Mouse (Mus musculus) gastrocnemius, adult 2 months (tissue): ENCODE measurements around the gene Hapln3. TPM values are rescaled to one million over a fixed set of nuclear protein-coding genes. Genes with fewer than 3 reads are reported as not detected.
A peak's percentile ranks its signal among the peaks of the same experiment; 100 is the strongest.

Experiments used
- DNase-seq: peaks from one replicate; pipeline ENCODE4 v3.0.0; 2022
- H3K27ac ChIP-seq: fragments of 200-600 bp; 2 replicates; pipeline ENCODE4 v1.8.1; 2022; ENCODE audit warnings: mild to moderate bottlenecking
- H3K4me3 ChIP-seq: fragments of 200-600 bp; 2 replicates; pipeline ENCODE4 v1.8.1; 2022; ENCODE audit warnings: mild to moderate bottlenecking, moderate library complexity
- CTCF ChIP-seq: fragments of 200-600 bp; IDR thresholded peaks from 2 replicates; pipeline ENCODE4 v1.8.1; 2022; ENCODE audit warnings: antibody characterized with exemption, mild to moderate bottlenecking, moderate library complexity
- intact Hi-C: fragments of 180-260 bp; cut with DNase I; formaldehyde crosslinking; loops from one replicate; pipeline ENCODE4 v1.15.1; 2025
- total RNA-seq, 2 experiments: library from RNA; stranded (reverse); gene quantifications; 2 replicates each; pipeline ENCODE4 v1.2.3; 2021

Gene Hapln3
- total RNA-seq, 2 experiments from 2014 or later, result 0.28 to 0.70 TPM

DNA sequence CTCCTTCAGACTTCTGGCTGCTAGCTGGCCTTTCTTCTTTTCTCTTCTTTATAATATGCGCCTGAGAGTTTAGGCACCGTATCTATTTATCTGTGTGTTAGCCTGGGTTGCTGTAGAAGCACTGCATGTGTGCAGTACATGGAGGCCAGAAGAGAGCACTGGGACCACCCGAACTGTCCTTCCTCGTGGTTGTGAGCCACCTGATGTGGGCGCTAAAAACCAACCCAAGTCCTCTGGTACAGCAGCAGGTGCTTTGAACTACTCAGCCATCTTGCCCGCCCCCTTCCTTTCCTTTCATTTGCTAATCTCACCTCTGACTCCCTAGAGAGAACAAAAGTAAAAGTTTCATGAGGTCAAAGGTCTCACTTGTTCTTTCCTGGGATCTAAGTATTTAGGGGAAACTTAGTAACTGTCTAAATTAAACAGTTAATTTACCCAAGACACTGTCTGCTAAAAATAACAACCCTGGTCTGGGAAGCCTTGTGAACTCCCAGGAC, 8.6 kb upstream of the Hapln3 start:
- peak overlapping the region; percentile 12; the same call in 1 of the 2 replicates for H3K27ac ChIP-seq
- no peak for DNase-seq
- intact Hi-C loops, result no loop called here
- H3K4me3 ChIP-seq, result no peak overlapping the region
- no peak for TF ChIP-seq CTCF

DNA sequence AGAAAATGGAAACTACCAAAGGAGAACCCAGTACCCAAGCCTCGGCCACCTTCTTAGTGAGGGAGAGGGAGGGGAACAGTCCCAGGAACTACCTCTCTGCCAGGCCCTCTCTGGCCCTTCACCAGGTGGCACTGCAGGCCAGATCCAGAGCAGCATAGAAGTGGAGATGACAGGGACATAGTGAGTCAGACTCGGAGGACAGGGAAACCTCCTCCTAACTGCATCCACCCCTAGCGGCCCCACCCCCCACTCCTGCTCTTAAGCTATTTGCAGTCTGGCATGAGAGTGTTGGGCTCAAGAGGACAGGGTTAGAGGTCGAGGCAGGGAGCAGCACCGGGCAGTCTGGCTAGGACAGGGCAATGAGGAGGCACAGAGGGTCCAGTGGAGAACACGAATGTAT, 2.6 kb upstream of the Hapln3 start:
- DNase-seq, result no peak
- TF ChIP-seq CTCF, result no peak
- Histone ChIP-seq H3K4me3 (no peak overlapping the region), H3K27ac (no peak overlapping the region)
- intact Hi-C loops, result no loop called here

DNA sequence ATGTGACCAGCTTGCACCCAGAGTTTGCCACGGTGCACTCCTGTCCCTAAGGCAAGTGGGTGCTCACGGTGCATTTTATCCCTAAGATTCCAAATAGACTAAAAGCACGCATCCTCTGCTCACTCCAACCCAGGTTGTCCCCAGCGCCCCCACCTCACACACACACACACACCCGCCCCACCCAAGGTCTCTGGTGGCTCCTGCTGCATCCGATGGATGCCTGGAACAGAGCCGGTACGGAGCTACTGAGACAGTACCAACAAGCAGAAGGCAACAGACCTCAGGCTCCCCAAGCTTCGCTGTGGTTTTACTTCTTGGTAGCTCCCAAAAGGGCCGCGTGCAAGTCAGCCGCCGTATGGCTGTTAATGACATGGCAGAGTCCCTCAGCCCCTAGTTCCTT, 433 bp downstream of the Hapln3 start:
- Histone ChIP-seq H3K4me3 (peak overlapping the region; percentile 57), H3K27ac (peak overlapping the region; percentile 46)
- intact Hi-C loops, result no loop called here
- no peak for TF ChIP-seq CTCF
- DNase-seq, result no peak

DNA sequence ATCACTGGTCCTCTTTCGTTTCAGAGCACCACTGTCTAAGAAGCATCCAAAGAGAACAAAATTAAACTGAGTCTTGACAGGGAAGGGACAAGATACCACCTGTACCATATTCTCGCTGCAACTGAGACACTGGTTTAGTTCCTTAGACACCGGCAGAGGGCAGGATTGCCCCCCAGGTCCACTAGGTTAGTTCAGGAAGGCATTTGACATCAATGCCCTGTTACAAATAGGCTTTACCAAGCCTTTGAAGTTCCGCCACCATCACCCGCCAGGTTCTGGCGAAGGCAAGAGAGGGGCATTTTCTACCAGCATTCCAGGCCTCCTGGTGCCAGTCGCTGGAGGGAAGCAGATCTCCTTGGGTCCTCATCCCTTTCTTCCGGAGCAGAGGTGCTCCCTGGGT, 935 bp downstream of the Hapln3 start:
- Histone ChIP-seq H3K27ac (no peak overlapping the region), H3K4me3 (peak overlapping the region; percentile 57)
- TF ChIP-seq CTCF, result peak; percentile 42
- no peak for DNase-seq
- intact Hi-C loops, result no loop called here

DNA sequence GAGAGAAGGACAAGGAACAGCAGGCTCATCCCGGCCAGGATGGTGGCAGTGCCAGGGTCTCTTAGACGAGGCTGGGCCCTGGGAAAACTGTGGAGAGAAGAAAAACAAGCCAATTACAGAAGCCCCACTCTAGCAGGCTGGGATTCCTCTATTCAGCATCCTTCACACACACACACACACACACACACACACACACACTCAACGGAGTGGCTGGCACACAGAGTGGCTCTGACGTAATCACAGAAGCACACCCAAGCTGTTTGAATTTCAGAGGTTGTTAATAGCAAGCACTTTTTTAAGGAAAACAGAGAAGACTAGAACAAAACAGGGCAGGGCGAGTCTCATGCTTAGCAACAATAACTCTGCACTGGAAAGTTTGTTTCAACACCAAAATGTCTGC, 7.4 kb downstream of the Hapln3 start:
- H3K4me3 ChIP-seq, result no peak overlapping the region
- no peak for TF ChIP-seq CTCF
- intact Hi-C loops, result no loop called here
- no peak for DNase-seq
- H3K27ac ChIP-seq, result no peak overlapping the region

DNA sequence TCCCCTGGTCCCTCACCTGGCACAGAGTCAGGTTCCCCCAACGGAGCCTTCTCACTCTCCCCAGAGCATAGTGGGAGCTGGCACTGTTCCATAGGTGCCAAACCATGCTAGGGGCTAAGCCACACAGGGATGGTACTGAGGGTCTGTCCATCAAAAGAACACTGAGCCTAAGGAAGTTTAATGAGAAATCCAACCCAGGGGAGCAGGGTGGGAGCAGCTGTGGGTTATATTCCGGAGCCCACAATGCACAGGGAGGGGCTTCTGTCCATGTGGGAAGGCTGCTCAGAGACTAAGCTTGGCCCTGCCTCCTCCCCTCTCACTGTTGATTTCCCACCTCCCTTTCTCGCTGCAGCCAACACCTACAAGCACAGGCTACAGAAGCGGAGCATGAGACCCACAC, 17.0 kb downstream of the Hapln3 start:
- no peak for DNase-seq
- Histone ChIP-seq H3K27ac (no peak overlapping the region), H3K4me3 (no peak overlapping the region)
- intact Hi-C loops, result no loop called here
- no peak for TF ChIP-seq CTCF

DNA sequence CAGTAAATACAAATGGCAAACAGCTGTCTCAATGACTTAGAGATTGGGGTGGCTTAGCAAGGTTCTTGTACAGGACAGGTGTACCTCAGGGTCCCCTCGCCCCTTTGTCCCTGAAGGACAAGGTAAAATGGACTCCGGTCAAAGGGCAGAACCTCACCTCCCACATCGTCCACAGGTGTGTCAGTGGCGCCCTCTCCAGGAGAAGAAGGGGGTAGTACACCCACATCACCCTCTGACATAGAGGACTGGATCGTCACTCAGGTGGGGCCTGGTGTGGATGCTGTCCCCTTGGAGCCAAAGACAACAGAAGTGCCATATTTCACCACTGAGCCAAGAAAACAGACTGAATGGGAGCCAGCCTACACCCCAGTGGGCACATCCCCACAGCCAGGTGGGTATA, 34.3 kb downstream of the Hapln3 start:
- intact Hi-C loops, result no loop called here
- no peak for TF ChIP-seq CTCF
- DNase-seq, result no peak
- Histone ChIP-seq H3K27ac (no peak overlapping the region), H3K4me3 (no peak overlapping the region)

DNA sequence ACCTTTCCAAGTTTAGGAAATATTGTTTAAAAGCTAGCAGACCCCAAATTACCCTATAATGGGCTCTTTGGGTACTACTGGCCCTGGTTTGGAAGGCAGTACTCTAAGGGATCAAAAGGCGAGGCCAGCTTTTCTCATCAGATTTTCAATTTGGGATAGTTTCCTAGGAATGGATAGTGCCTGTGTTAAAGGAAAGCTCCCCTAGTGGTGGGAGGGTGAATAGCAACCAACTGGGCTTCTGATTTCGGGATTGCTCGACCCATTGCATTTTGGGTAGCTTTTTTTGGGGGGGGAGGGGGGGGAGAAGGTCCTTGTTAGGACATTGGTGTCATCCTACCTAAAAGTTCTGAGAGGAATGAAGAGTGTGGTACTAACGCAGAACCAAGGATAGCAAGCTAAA, 41.7 kb downstream of the Hapln3 start:
- TF ChIP-seq CTCF, result peak; percentile 63
- DNase-seq, result no peak
- Histone ChIP-seq H3K4me3 (no peak overlapping the region), H3K27ac (no peak overlapping the region)
- intact Hi-C loops, result no loop called here

DNA sequence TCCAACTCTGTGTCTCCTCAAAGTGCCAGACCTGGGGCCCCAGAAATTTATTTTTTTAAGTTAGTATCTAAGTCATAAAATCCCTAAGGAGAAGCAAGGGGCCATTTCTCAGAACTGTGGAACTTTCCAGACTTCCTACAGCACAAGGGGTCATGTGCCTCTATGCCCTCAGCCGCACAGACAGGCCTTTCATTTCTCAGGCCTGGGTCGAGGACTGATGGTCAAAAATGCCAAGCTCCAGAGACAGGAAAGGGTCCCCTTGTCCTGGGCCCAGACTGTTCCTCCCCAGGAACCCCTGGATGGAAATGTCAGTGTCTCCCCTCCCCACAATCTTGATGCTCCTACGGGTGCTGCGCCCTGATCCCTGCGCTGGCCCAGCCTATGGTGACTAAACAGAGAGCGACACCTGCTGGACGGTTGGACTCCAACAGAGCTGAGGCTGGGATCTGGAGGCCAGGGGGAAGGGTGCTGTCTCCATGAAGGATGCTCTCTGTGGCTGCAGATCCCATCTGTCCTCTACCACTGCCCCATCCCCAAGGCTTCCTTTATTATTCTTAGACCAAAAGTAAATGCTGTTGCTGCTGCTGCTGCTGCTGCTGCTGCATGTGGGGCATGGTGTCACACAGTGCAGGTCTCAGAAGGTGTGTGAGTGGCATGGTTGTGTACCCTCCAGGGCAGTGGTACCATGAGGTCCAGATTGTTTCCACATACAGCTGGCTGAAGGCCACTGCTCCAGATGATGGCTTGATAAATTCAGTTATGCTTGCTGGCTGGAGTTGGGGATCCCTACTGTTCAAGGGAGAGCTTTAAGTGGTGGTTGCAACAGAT, 50.0 kb downstream of the Hapln3 start:
- TF ChIP-seq CTCF, result peak; percentile 79
- intact Hi-C loops, result loop anchor here (1.0 kb wide), 1 partner anchor 156 kb away; no protein-coding TSS in a partner anchor
- DNase-seq, result peak; percentile 72
- H3K27ac ChIP-seq, result no peak overlapping the region
- no peak overlapping the region for H3K4me3 ChIP-seq

DNA sequence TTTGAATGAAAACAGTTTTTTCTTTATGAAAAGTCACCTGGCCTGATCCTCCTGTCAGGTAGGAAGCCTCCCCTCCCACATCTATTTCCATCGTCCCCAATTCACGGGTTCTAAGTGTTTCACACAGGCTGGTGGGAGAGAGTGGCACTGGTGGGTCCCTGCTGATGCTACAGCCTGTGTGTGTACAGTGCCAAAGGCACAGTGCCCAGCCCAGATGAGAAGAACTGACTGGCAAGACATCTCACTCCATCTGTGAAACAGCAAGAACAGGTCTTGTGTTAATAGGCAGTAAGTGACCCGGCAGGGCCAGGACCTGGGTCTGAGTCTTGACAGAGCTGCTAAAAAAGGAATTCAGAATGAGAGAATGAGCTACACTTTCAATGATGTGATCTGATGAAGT, 51.6 kb downstream of the Hapln3 start:
- DNase-seq, result no peak
- TF ChIP-seq CTCF, result no peak
- Histone ChIP-seq H3K27ac (no peak overlapping the region), H3K4me3 (no peak overlapping the region)
- intact Hi-C loops, result no loop called here

DNA sequence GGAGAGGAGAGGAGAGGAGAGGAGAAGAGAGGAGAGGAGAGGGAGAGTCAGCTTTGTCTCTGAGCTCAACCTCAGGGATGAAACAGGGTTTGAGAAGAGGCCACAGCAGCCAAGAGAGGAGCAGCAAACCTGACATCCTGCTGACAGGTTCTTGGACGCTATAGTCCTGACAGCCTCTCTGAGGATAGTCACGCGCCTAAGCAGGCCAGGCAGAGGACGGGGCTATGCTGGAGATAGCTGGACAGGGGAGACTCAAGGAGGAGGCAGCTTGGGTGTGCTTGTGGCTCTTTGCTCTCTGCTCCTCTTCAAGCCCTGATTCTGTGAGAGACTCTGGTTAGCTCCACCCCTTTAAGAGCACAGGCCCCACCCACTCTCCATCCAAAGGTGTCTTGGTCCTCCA, 62.6 kb downstream of the Hapln3 start:
- no peak overlapping the region for H3K4me3 ChIP-seq
- intact Hi-C loops, result no loop called here
- no peak for TF ChIP-seq CTCF
- H3K27ac ChIP-seq, result no peak overlapping the region
- no peak for DNase-seq

DNA sequence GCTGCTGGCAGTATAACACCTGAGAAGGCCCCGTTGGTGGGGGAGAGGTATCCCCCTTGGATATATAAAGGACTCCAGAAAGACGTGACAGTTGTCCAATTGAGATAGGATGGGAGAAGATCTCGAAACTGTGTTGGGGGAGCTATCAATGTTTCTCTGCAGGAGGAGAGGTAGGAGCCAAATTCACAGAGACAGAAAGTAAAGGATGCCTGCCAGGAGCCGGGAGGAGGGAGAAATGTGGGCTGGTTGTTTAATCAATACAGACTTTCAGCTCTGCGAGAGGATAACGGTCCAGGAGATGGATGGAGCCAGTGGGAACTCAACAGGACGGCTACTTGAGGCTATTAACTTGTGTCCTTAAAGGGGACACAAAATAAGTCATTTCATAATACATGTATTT, 63.4 kb downstream of the Hapln3 start:
- intact Hi-C loops, result no loop called here
- H3K4me3 ChIP-seq, result no peak overlapping the region
- TF ChIP-seq CTCF, result no peak
- DNase-seq, result no peak
- H3K27ac ChIP-seq, result no peak overlapping the region

Other genes starting within 250 kb of the Hapln3 start
- gene Aen, start 235.2 kb downstream of the Hapln3 start, total RNA-seq, result 10 to 100 TPM; 51.7 to 52.0 TPM
- 1 to 10 TPM in 1 of 2 experiments, under 1 TPM in 1; 0.92 to 1.8 TPM for gene Isg20, start 217.6 kb downstream of the Hapln3 start, total RNA-seq
- gene Acan, start 77.5 kb downstream of the Hapln3 start, total RNA-seq, result under 1 TPM in 1 of 2 experiments, not detected in 1; 0.03 TPM
- gene Mfge8, start 18.0 kb upstream of the Hapln3 start, total RNA-seq, result 10 to 100 TPM; 39.1 to 53.6 TPM
- gene Abhd2, start 142.2 kb upstream of the Hapln3 start, total RNA-seq, result 1 to 10 TPM; 4.3 to 6.4 TPM